Mouse (Mus musculus) heart, adult 9 months (tissue): ENCODE results near the gene Actr8.
A peak's percentile ranks its signal among the peaks of the same experiment; 100 is the strongest.

ENCODE experiments used
- DNase-seq, 2 experiments: peaks; one replicate each; pipeline ENCODE4 v3.0.0; 2022; ENCODE audit warnings: low spot score in 2 of 2

The Actr8 gene

GRCm38 (mm10) chr14:29996000-29996751 lies 18.0 kb downstream of the Actr8 start:
- no peak for DNase-seq

- DNase-seq, result no peak
Observed at GRCm38 (mm10) chr14:29997345-29997744, 19.2 kb downstream of the Actr8 start.

GRCm38 (mm10) chr14:29998747-29999474 lies 20.8 kb downstream of the Actr8 start:
- DNase-seq, result no peak

GRCm38 (mm10) chr14:29999475-29999811 lies 21.3 kb downstream of the Actr8 start:
- no peak for DNase-seq

- peak in 1 of 2 experiments; percentile 32 for DNase-seq
Observed at GRCm38 (mm10) chr14:30008733-30009575, 30.8 kb downstream of the Actr8 start, which contains the start of the genes Il17rb and Chdh. Il17rb (minus strand) TSS chr14:30008896. Chdh (plus strand) TSS chr14:30009023.

GRCm38 (mm10) chr14:30009864-30010560 lies 31.9 kb downstream of the Actr8 start:
- DNase-seq, result peak; percentile 34 to 43

- DNase-seq, result no peak
Observed at GRCm38 (mm10) chr14:30011886-30012560, 33.9 kb downstream of the Actr8 start.

- DNase-seq, result no peak
Observed at GRCm38 (mm10) chr14:30014487-30014886, 36.4 kb downstream of the Actr8 start.

GRCm38 (mm10) chr14:30015008-30015407 lies 36.9 kb downstream of the Actr8 start:
- DNase-seq, result no peak

GRCm38 (mm10) chr14:30016666-30017065 lies 38.5 kb downstream of the Actr8 start:
- no peak for DNase-seq

GRCm38 (mm10) chr14:30017794-30018462 lies 39.8 kb downstream of the Actr8 start:
- no peak for DNase-seq

GRCm38 (mm10) chr14:30018463-30018801 lies 40.3 kb downstream of the Actr8 start:
- no peak for DNase-seq

GRCm38 (mm10) chr14:30018846-30019245 lies 40.7 kb downstream of the Actr8 start:
- DNase-seq, result no peak

- DNase-seq, result no peak
Observed at GRCm38 (mm10) chr14:30019375-30019774, 41.2 kb downstream of the Actr8 start.

- DNase-seq, result no peak
Observed at GRCm38 (mm10) chr14:30019792-30020575, 41.8 kb downstream of the Actr8 start.

- no peak for DNase-seq
Observed at GRCm38 (mm10) chr14:30022471-30022870, 44.3 kb downstream of the Actr8 start.

GRCm38 (mm10) chr14:30024387-30024786 lies 46.2 kb downstream of the Actr8 start:
- DNase-seq, result no peak

GRCm38 (mm10) chr14:30027378-30027777 lies 49.2 kb downstream of the Actr8 start:
- DNase-seq, result no peak

GRCm38 (mm10) chr14:30033405-30033804 lies 55.3 kb downstream of the Actr8 start:
- DNase-seq, result no peak

GRCm38 (mm10) chr14:30038431-30038830 lies 60.3 kb downstream of the Actr8 start:
- DNase-seq, result no peak
